Comparison of ENCODE assay signal across 8 mouse cellular contexts in the genomic region with DNA sequence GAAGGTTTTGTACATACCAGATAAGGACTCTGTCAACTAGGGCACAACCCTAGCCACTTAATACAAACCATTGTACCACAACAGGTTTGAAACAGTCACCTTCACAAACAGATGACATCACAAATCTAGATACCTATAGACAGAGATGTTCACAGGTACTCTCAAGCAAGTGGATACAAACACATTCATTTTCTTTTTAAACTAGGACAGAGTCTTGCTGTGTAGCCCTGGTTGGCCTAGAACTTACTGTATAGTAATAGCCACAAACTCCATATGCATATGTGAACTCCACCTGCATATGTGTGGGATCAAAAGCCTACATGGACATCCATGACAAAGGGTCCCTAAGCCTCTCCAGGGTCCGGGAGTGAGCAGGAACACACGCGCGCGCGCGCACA. TPM values are rescaled to one million over a fixed set of nuclear protein-coding genes. Genes with fewer than 3 reads are reported as not detected.
DNase-seq lines count a peak whose midpoint lies in the region; ATAC-seq and TF ChIP-seq lines count a peak whose summit lies in the region.

A gene (plus strand): TSS at position 301 of the 398 bp plus-strand sequence.

- ATAC-seq in kidney, postnatal 0 days (replicated peaks; ENCODE audit: low FRiP score, low read depth): no peak
- no peak for ATAC-seq in embryonic facial prominence, embryonic 11.5 days (replicated peaks; ENCODE audit: insufficient number of reproducible peaks, low FRiP score, low TSS enrichment, low read depth)

- H3K27me3 ChIP-seq in kidney, postnatal 0 days (ENCODE audit: insufficient read depth, low read length): peaks cover 5% of the 10 kb centered on the region; the same call in 1 of the 2 replicates
- 0 out of 2 replicates have a peak, but pooled peaks cover 2% of the 10 kb centered on the region for H3K27me3 ChIP-seq in embryonic facial prominence, embryonic 11.5 days (ENCODE audit: control insufficient read depth, insufficient read depth, low read length)
- peaks cover 11% of the 10 kb centered on the region for H3K27me3 ChIP-seq in midbrain, embryonic 10.5 days (ENCODE audit: low read depth, poor library complexity, severe bottlenecking)

- no peaks in the 10 kb centered on the region for H3K36me3 ChIP-seq in kidney, postnatal 0 days (ENCODE audit: insufficient read depth, low read length)
- no peaks in the 10 kb centered on the region for H3K36me3 ChIP-seq in embryonic facial prominence, embryonic 11.5 days (replicated peaks; ENCODE audit: control insufficient read depth, insufficient read depth, low read depth, low read length)
- no peaks in the 10 kb centered on the region for H3K36me3 ChIP-seq in midbrain, embryonic 10.5 days

- H3K4me2 ChIP-seq in kidney, postnatal 0 days (ENCODE audit: low read length): peak within 1 kb of the TSS; percentile 96
- H3K4me2 ChIP-seq in embryonic facial prominence, embryonic 11.5 days (ENCODE audit: low read depth, low read length): peak within 1 kb of the TSS; percentile 96

- H3K4me3 ChIP-seq in kidney, postnatal 0 days (replicated peaks; ENCODE audit: low read depth, low read length): peak within 1 kb of the TSS; percentile 84
- H3K4me3 ChIP-seq in embryonic facial prominence, embryonic 11.5 days (ENCODE audit: low read depth, low read length): peak within 1 kb of the TSS; percentile 72
- peak within 1 kb of the TSS; percentile 94 for H3K4me3 ChIP-seq in midbrain, embryonic 10.5 days

- H3K9me3 ChIP-seq in kidney, postnatal 0 days (replicated peaks; ENCODE audit: low read length): no peaks in the 10 kb centered on the region
- H3K9me3 ChIP-seq in embryonic facial prominence, embryonic 11.5 days (replicated peaks; ENCODE audit: control insufficient read depth, low read length): no peaks in the 10 kb centered on the region
- no peaks in the 10 kb centered on the region for H3K9me3 ChIP-seq in midbrain, embryonic 10.5 days (replicated peaks)

- peak within 1 kb of the TSS; percentile 83 for H3K27ac ChIP-seq in kidney, postnatal 0 days
- no peak within 1 kb of the TSS; the same call in 1 of the 2 replicates for H3K27ac ChIP-seq in embryonic facial prominence, embryonic 11.5 days (replicated peaks; ENCODE audit: low read depth, low read length)
- H3K27ac ChIP-seq in midbrain, embryonic 10.5 days (replicated peaks): peak within 1 kb of the TSS; percentile 90

- peak within 1 kb of the TSS; percentile 88 for H3K9ac ChIP-seq in kidney, postnatal 0 days (ENCODE audit: low read depth, low read length)
- peak within 1 kb of the TSS; percentile 76 for H3K9ac ChIP-seq in embryonic facial prominence, embryonic 11.5 days (replicated peaks; ENCODE audit: low read length)

- no peak for DNase-seq in kidney, postnatal 0 days (ENCODE audit: low spot score)
- no peak for DNase-seq in kidney, postnatal 14 days
- DNase-seq in embryonic facial prominence, embryonic 11.5 days (ENCODE audit: low spot score): no peak
- DNase-seq in induced T-regulatory cell, adult 2 months (ENCODE audit: low read depth): peak; percentile 6
- DNase-seq in midbrain, embryonic 10.5 days (ENCODE audit: low spot score): no peak
- no peak for DNase-seq in adrenal gland, adult (ENCODE audit: inconsistent age in 2 of 2, low spot score in 1 of 2)
- DNase-seq in lung, postnatal 36 days: no peak
- DNase-seq in frontal cortex, postnatal 14 days (ENCODE audit: low spot score in 2 of 2): no peak

- H3K4me1 ChIP-seq in kidney, postnatal 0 days (replicated peaks; ENCODE audit: insufficient read depth, low read length): no peaks in the 10 kb centered on the region
- H3K4me1 ChIP-seq in embryonic facial prominence, embryonic 11.5 days (ENCODE audit: control insufficient read depth, insufficient read depth, low read length): no peaks in the 10 kb centered on the region
- H3K4me1 ChIP-seq in midbrain, embryonic 10.5 days: peaks cover 20% of the 10 kb centered on the region

- TF ChIP-seq CTCF in kidney, postnatal 0 days (IDR thresholded peaks at IDR 0.05; ENCODE audit: low read depth): no peak

- 2% methylated on average over 7 of the region's 7 CpGs for WGBS in kidney, postnatal 0 days
- 6% methylated on average over 7 of the region's 7 CpGs for WGBS in embryonic facial prominence, embryonic 11.5 days
- WGBS in midbrain, embryonic 10.5 days: 5% methylated on average over 7 of the region's 7 CpGs

RNA-seq across cellular contexts. Expression of the gene that starts here (rescaled TPM):
- 9.7 and 11.6 TPM in 2 replicates for polyA plus RNA-seq in kidney, postnatal 0 days (2015; fragmentation: Nextera tagmentation; extraction: Ambion mirVana)
- 5.1 and 8.9 TPM in 2 replicates for polyA plus RNA-seq in embryonic facial prominence, embryonic 11.5 days (2014; fragmentation: Nextera tagmentation; extraction: Ambion mirVana)
- polyA plus RNA-seq in midbrain, embryonic 10.5 days (2016; fragmentation: Nextera tagmentation; extraction: Ambion mirVana): 10.4 and 14.3 TPM in 2 replicates
